Mouse (Mus musculus) natural killer cell, adult 2 months (primary cell): ENCODE results near the gene Atp8a2.
"Not testable (repeated sequence)": the region's sequence is repeated elsewhere in the genome, so short reads cannot be mapped to it uniquely, and the experiment has no call there.

Experiments used
- DNase-seq, 2 experiments: peaks; one replicate each; pipeline ENCODE4 v3.0.0; 2022; ENCODE audit warnings: low spot score in 2 of 2

The Atp8a2 gene

GRCm38 (mm10) chr14:59783348-59784341 lies 413.3 kb downstream of the Atp8a2 start:
- DNase-seq = no peak

DNA sequence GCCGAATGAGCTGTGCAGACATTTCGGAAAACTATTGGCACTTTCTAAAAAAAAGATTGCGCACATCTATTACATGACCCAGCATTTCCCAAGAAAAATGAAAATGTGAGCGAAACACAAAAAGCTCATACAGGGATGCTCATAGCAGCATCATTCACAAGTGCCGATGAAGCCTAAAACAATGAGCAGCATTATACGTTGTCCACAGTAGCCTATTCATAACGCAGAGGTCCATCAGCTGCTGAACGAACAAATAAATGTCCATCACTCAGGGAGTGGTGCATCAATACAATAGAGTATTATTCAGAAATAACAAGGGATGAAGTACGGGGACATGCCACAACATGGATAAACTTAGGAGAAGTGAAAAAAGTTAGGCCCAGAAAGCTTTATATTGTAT lies 416.6 kb downstream of the Atp8a2 start:
- DNase-seq = no peak

- DNase-seq = no peak
Measured at GRCm38 (mm10) chr14:59762227-59762626, 434.8 kb downstream of the Atp8a2 start.

GRCm38 (mm10) chr14:59759900-59760493 lies 437.0 kb downstream of the Atp8a2 start:
- no peak for DNase-seq

DNA sequence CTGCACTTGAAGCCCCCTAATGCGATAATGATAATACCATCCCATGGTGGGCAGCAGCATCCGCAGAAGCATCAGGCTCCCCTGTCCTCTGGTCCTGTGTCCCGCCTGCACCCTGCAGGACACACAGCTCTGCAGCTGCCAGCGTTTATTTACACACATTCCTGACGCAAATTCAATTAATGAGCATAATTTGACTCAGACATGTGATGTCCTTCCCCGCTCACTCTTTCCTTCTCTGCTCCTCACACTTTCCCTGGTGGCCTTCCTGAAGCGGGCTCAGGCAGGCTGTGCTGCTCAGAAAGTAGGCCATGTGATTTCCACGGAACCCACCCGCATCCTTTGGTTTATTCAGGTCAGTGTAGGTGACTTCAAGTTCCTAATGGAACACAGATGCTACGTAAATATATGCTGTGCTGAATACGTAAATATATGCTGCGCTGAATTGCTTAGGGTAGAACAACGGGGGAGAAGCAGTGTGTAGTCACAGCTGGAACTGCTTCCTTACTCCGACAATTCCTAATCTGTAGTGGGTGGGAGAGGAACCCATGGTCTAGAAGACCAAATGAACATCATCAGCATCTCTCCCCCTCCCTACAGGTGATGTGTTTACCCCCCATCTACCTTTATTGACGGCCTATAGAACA lies 437.7 kb downstream of the Atp8a2 start:
- DNase-seq = no peak

DNA sequence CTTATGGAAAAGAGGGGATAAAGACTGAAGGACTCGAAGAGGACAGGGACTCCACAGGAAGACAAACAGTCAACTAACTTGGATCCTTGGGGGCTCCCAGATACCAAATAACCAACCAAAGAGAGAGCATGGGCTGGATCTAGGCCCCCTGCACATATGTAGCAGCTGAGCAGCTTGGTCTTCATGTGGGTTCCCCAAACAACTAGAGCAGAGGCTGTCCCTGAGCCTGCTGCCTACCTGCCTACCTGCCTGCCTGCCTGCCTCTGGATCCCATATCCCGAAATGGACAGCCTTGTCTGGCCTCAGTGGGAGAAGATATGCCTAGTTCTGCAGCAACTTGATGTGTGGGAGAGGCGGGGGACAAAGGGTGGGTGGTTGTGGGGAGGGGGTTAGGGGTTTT lies 444.6 kb downstream of the Atp8a2 start:
- no peak for DNase-seq

DNA sequence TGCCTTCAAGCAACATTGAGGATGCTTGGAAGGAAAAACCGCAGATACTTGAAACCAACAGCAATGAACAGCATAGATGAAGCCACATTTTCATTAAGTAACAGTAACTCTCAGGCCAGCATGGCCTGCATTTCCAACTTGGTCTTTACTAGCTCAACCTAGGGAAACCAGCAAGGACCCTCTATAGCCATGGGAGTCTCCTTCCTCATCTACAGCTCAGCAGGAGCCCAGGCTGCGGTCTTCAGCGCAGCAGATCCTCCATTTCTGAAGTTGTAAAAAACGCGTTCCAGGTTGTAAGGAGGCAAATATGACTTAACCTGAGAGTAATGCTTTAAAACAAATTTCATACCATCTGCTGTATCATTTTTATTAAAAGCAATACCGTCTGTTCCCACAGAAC lies 447.0 kb downstream of the Atp8a2 start:
- no peak for DNase-seq

DNA sequence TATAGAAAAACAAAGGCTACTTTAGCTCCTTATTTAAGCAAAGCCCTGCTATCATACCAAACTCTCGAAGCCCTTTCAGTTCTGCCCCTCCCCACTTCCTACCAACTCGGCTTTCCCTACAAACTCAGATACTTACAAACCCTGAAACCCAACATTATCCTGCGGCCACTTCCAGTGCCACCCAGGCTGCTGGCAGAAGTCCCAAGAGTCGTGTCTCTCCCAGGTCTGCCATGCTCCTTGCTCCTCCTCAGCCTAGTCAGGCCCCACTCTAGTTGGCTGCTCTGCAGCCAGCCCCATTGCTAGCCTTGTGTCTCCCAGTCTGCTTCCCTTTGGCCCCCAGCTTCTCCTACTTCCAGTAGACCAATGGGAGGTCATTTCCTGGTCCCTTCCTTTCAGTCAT lies 451.3 kb downstream of the Atp8a2 start:
- DNase-seq = no peak

DNA sequence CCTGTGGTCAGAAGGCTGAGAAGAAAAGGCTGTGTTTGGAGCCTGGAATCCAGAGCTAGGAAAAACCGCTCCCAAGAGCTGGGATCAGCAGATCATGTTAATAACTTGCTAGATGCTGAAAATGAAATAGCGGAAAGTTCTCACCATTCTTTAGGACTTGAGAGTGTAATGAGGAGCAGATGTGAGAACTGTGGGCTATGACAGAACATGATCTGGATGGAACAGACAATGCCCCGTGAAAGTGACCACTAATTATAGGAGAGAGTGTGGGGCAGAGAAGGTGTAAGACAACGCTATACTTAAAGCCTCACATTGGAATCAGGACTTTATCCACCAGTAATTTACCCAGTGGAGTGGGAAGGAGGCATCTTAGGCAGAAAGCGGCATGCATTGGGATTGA lies 455.2 kb downstream of the Atp8a2 start:
- no peak for DNase-seq

- DNase-seq = no peak
Measured at GRCm38 (mm10) chr14:59739446-59739845, 457.5 kb downstream of the Atp8a2 start.

DNA sequence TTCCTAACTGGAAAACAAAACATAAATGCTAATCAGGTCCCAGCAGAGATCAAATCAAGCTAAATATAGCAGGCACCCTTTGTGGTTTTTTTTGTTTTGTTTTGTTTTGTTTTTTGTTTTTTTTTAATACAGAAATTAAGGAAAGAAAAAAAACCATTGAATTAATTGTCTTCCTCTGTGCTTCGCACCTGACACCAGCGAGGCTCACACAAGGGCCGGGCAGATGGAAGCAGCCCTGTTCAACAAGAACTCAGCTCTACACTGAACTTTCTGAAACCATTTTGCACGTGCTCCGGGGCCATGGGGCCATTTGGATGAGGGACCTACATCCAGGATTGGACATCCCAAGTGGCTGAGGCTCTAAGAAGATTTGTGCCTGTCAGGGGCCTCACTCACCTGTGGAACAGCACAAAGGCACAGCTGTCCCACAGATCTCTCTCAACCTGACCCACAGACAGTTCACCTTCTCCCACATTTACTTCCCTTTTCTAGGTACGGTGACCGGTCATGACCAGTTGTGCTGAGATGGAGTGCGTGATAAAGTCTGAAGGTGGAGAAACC lies 459.2 kb downstream of the Atp8a2 start:
- no peak for DNase-seq

DNA sequence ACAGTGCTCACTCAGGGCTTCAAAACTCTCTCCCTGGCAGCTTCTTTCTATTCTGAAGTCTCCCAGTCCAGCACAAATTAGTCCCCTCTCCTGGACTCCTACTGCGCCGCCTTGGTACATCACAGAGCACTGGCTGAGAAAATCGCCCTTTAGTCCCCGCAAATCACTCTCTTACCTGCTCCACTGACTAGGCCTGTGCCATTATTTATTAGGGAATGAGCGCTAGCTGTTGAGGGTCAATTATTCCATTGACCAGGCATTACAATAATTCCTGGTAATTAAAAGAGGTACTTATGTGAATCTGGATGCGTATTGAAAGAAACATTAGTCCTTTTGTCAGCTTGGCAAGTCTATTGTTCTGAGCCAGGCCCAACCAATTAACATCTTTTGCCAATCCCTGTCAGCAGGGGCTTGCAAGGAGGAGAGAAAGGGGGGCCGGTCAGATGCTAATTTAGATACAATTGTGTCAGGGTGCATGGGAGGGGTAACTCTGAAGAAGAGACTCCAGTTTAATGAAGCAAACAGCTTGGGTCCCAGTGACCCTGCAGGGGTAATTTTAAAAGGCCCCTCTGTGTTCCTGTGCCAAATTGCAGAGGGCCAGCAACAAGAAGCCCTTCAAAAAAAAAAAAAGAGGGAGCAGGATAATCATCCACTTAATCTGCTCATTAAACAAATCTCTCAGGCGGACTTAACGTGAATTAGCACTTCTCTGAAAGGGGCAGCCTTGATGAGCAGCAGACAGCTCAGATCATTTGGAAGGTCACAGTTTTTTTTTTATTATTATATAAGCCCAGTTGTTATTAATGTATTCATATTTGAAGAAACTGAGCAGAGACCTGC lies 459.9 kb downstream of the Atp8a2 start:
- DNase-seq = no peak

- no peak for DNase-seq
Measured at GRCm38 (mm10) chr14:59730043-59730390, 467.0 kb downstream of the Atp8a2 start.

GRCm38 (mm10) chr14:59729298-59730042 lies 467.5 kb downstream of the Atp8a2 start:
- no peak for DNase-seq

- no peak for DNase-seq
Measured at GRCm38 (mm10) chr14:59727016-59727415, 470.0 kb downstream of the Atp8a2 start.

DNA sequence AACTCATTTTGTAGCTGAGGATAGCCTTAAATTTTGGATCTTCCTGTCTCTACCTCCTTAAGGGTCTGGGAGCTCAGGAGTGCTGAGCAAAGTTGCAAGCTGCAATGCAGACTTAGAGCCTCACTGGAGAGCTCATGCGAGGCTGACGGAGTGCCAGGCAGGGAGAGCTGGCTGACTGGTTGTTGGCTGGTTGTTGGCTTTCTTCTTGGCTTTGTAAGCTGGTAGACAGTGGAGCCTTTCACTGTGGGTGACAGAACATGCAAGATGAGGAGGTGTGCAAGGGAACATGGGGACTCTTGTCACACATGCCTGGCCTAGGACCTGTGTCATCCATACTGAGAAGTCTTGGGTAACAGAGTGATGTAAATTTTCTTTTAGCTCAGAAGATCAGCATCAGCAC lies 473.8 kb downstream of the Atp8a2 start:
- DNase-seq = no peak

- DNase-seq = no peak
Measured at GRCm38 (mm10) chr14:59721957-59722356, 475.0 kb downstream of the Atp8a2 start.

GRCm38 (mm10) chr14:59721356-59721755 lies 475.6 kb downstream of the Atp8a2 start:
- no peak for DNase-seq

- no peak for DNase-seq
Measured at GRCm38 (mm10) chr14:59720386-59720785, 476.6 kb downstream of the Atp8a2 start.

GRCm38 (mm10) chr14:59716443-59717085 lies 480.4 kb downstream of the Atp8a2 start:
- DNase-seq = not testable (repeated sequence)
